Mouse (Mus musculus): ENCODE results near the gene Fbxw9. TPM values are rescaled to one million over a fixed set of nuclear protein-coding genes. Genes with fewer than 3 reads are reported as not detected.
A peak's percentile ranks its signal among the peaks of the same experiment; 100 is the strongest.
"Not testable (repeated sequence)": the region's sequence is repeated elsewhere in the genome, so short reads cannot be mapped to it uniquely, and the experiment has no call there.

Fbxw9 gene
- polyA plus RNA-seq, 1 experiment from 2014 or later: 34.8 TPM

- H3K4me1 ChIP-seq (ENCODE audit: insufficient read depth, low read depth, low read length): peaks cover 4% of the 10 kb centered on the region
- H3K36me3 ChIP-seq (ENCODE audit: insufficient read depth, low read length): no peaks in the 10 kb centered on the region
- H3K27me3 ChIP-seq (replicated peaks; ENCODE audit: insufficient read depth, low read length): no peaks in the 10 kb centered on the region
- TF ChIP-seq EP300 (IDR thresholded peaks at IDR 0.05) (no peak), CTCF (IDR thresholded peaks at IDR 0.05) (no peak)
- peak overlapping the region; percentile 88 for H3K9ac ChIP-seq (replicated peaks; ENCODE audit: low read depth)
- ATAC-seq (no peak), DNase-seq (ENCODE audit: low spot score) (no peak)
- peak overlapping the region; percentile 96 for H3K4me2 ChIP-seq (replicated peaks; ENCODE audit: low read depth, low read length)
- peak overlapping the region; percentile 79 for H3K27ac ChIP-seq (ENCODE audit: low read length)
- WGBS: 3% methylated on average over 25 of the region's 25 CpGs
- H3K4me3 ChIP-seq (ENCODE audit: low read depth, low read length): peak overlapping the region; percentile 75
- no peaks in the 10 kb centered on the region for H3K9me3 ChIP-seq (ENCODE audit: low read length)
Observed at GRCm38 (mm10) chr8:85080214-85080531, 20.3 kb downstream of the Fbxw9 start.

DNA sequence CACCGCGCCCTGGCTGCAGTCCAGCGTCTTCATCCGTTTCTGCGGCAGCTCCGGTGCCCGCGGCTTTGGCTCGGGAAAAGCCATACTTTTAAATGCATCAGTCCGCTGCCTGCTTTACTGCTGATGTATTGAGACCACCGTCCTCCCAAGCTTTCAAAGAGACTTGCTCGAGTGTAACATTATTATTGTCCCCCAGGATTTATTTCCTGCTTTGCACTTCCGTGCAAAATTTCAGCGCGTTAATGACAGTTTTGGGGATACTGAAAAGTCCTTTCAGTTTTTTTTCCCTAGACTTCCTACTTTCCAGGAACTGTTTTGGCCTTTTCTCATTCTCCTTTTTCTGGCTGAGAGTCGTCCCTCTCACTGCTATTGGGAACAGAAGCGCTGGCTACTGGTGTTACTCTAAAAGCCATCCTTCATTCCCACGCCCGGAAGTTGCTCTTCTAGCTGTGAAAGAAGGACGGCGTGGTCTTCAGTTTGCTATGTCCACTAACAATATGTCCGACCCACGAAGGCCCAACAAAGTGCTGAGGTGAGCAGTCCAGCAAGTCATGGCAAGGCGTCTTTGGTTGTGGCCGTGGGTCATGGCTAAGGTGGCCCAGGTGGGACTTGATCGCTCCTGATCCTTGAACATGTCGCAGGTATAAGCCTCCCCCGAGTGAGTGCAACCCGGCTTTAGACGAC, 20.8 kb downstream of the Fbxw9 start, which contains the start of gene Wdr83os:
Wdr83os (plus strand) TSS at position 209 of the 684 bp plus-strand sequence.
- DNase-seq (ENCODE audit: low spot score): peak; percentile 75
- WGBS: under 1% methylated on average over 30 of the region's 30 CpGs
- no peaks in the 10 kb centered on the region for H3K36me3 ChIP-seq (ENCODE audit: insufficient read depth, low read length)
- H3K4me2 ChIP-seq (replicated peaks; ENCODE audit: low read depth, low read length): peak within 1 kb of the TSS; percentile 96
- H3K4me3 ChIP-seq (ENCODE audit: low read depth, low read length): peak within 1 kb of the TSS; percentile 75
- 0 out of 2 replicates have a peak, but pooled peaks have one; percentile 21 for ATAC-seq
- TF ChIP-seq EP300 (IDR thresholded peaks at IDR 0.05) (peak; percentile 48; the same call in 1 of the 2 replicates), CTCF (IDR thresholded peaks at IDR 0.05) (no peak)
- H3K27me3 ChIP-seq (replicated peaks; ENCODE audit: insufficient read depth, low read length): no peaks in the 10 kb centered on the region
- H3K27ac ChIP-seq (ENCODE audit: low read length): peak within 1 kb of the TSS; percentile 79
- no peaks in the 10 kb centered on the region for H3K9me3 ChIP-seq (ENCODE audit: low read length)
- H3K9ac ChIP-seq (replicated peaks; ENCODE audit: low read depth): peak within 1 kb of the TSS; percentile 88
- peaks cover 4% of the 10 kb centered on the region for H3K4me1 ChIP-seq (ENCODE audit: insufficient read depth, low read depth, low read length)

- H3K27me3 ChIP-seq (replicated peaks; ENCODE audit: insufficient read depth, low read length): no peaks in the 10 kb centered on the region
- under 1% methylated on average over 9 of the region's 9 CpGs for WGBS
- DNase-seq (ENCODE audit: low spot score): peak; percentile 74
- peak within 1 kb of the TSS; percentile 88 for H3K9ac ChIP-seq (replicated peaks; ENCODE audit: low read depth)
- H3K36me3 ChIP-seq (ENCODE audit: insufficient read depth, low read length): no peaks in the 10 kb centered on the region
- TF ChIP-seq EP300 (IDR thresholded peaks at IDR 0.05) (no peak), CTCF (IDR thresholded peaks at IDR 0.05) (no peak)
- peak within 1 kb of the TSS; percentile 75 for H3K4me3 ChIP-seq (ENCODE audit: low read depth, low read length)
- ATAC-seq: peak; percentile 44
- H3K4me1 ChIP-seq (ENCODE audit: insufficient read depth, low read depth, low read length): peaks cover 4% of the 10 kb centered on the region
- peak within 1 kb of the TSS; percentile 79 for H3K27ac ChIP-seq (ENCODE audit: low read length)
- no peaks in the 10 kb centered on the region for H3K9me3 ChIP-seq (ENCODE audit: low read length)
- H3K4me2 ChIP-seq (replicated peaks; ENCODE audit: low read depth, low read length): peak within 1 kb of the TSS; percentile 96
Observed at GRCm38 (mm10) chr8:85081216-85081555, 21.3 kb downstream of the Fbxw9 start, which contains the start of gene Wdr83. Wdr83 (minus strand) TSS chr8:85081306.

DNA sequence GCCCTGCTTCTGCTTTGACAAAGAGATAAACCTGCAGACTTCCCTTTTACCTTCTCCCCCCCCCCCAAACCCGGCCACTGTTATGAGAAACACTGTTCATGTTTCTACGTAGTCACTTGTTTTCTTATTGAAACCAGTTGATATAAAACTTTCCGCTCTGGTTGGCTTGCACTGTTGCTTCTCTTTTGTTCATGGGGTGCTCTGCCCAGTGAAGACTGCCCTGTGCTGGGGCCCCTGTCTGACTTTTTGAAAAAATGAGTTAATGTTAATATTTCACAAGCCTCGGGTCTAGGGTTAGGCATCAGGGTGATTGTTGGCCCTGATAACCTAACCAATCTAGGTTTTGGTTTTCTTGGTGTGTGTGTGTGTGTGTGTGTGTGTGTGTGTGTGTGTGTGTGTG, 22.3 kb downstream of the Fbxw9 start:
- not testable (repeated sequence) for H3K27ac ChIP-seq (ENCODE audit: low read length); H3K9me3 ChIP-seq (ENCODE audit: low read length); ATAC-seq; DNase-seq (ENCODE audit: low spot score); H3K36me3 ChIP-seq (ENCODE audit: insufficient read depth, low read length); H3K9ac ChIP-seq (replicated peaks; ENCODE audit: low read depth); H3K4me3 ChIP-seq (ENCODE audit: low read depth, low read length); H3K27me3 ChIP-seq (replicated peaks; ENCODE audit: insufficient read depth, low read length); H3K4me2 ChIP-seq (replicated peaks; ENCODE audit: low read depth, low read length); H3K4me1 ChIP-seq (ENCODE audit: insufficient read depth, low read depth, low read length)
- 77% methylated on average over 4 of the region's 4 CpGs for WGBS

GRCm38 (mm10) chr8:85083108-85083813, 23.4 kb downstream of the Fbxw9 start, which contains the start of gene Man2b1:
Man2b1 (plus strand) TSS chr8:85083270.
- TF ChIP-seq EP300 (IDR thresholded peaks at IDR 0.05) (no peak), CTCF (IDR thresholded peaks at IDR 0.05) (peak; percentile 60)
- Histone ChIP-seq H3K9ac (replicated peaks; ENCODE audit: low read depth) (peak within 1 kb of the TSS; percentile 75), H3K4me3 (ENCODE audit: low read depth, low read length) (peak within 1 kb of the TSS; percentile 70), H3K27me3 (replicated peaks; ENCODE audit: insufficient read depth, low read length) (no peaks in the 10 kb centered on the region), H3K27ac (ENCODE audit: low read length) (peak within 1 kb of the TSS; percentile 67; the same call in 1 of the 2 replicates), H3K36me3 (ENCODE audit: insufficient read depth, low read length) (peaks cover 10% of the 10 kb centered on the region; the same call in 1 of the 2 replicates), H3K4me2 (replicated peaks; ENCODE audit: low read depth, low read length) (peak within 1 kb of the TSS; percentile 92), H3K4me1 (ENCODE audit: insufficient read depth, low read depth, low read length) (peaks cover 4% of the 10 kb centered on the region), H3K9me3 (ENCODE audit: low read length) (no peaks in the 10 kb centered on the region)
- ATAC-seq (peak; percentile 97), DNase-seq (ENCODE audit: low spot score) (peak; percentile 97)
- 2% methylated on average over 30 of the region's 30 CpGs for WGBS

DNA sequence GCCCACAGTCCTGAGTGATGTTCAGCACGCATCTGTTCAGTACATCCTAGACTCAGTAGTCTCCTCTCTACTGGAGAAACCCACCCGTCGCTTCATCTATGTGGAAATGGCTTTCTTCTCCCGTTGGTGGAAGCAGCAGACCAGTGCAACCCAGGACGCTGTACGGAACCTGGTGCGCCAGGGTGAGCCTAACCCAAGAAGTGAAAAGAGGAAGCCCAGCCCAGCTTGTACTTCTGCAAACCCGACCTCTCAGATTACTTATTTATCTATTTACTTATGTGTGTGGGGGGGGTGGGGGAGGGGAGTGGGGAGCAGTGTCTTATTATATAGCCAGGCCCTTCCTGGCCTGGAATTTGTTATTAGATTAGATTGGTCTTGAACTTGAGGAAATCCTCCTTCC, 24.8 kb downstream of the Fbxw9 start:
- ATAC-seq: no peak
- Histone ChIP-seq H3K4me3 (ENCODE audit: low read depth, low read length) (no peak overlapping the region), H3K9me3 (ENCODE audit: low read length) (no peaks in the 10 kb centered on the region), H3K4me2 (replicated peaks; ENCODE audit: low read depth, low read length) (no peak overlapping the region; the same call in 1 of the 2 replicates), H3K27me3 (replicated peaks; ENCODE audit: insufficient read depth, low read length) (no peaks in the 10 kb centered on the region), H3K27ac (ENCODE audit: low read length) (no peak overlapping the region), H3K36me3 (ENCODE audit: insufficient read depth, low read length) (peaks cover 10% of the 10 kb centered on the region; the same call in 1 of the 2 replicates), H3K9ac (replicated peaks; ENCODE audit: low read depth) (no peak overlapping the region), H3K4me1 (ENCODE audit: insufficient read depth, low read depth, low read length) (peaks cover 4% of the 10 kb centered on the region)
- TF ChIP-seq EP300 (IDR thresholded peaks at IDR 0.05) (no peak), CTCF (IDR thresholded peaks at IDR 0.05) (no peak)
- no peak for DNase-seq (ENCODE audit: low spot score)
- 71% methylated on average over 8 of the region's 8 CpGs for WGBS

Data from lung, postnatal 0 days (tissue).